Mouse (Mus musculus) testis, adult 2 months (tissue): ENCODE data around the gene Dnah11.

Experiments
- CTCF ChIP-seq: fragments of 200-500 bp; IDR thresholded peaks from 2 replicates; pipeline ENCODE4 v1.5.1; 2012; ENCODE audit warnings: low read depth, mild to moderate bottlenecking, inconsistent platforms, low read length, moderate library complexity; ENCODE audit not compliant: control insufficient read depth, insufficient read depth, insufficient replicate concordance
- POLR2A ChIP-seq: fragments of 200-500 bp; IDR thresholded peaks from 2 replicates; pipeline ENCODE4 v1.6.1; 2012; ENCODE audit warnings: low read depth, mild to moderate bottlenecking, inconsistent platforms, low read length, moderate library complexity; ENCODE audit not compliant: control insufficient read depth

DNA sequence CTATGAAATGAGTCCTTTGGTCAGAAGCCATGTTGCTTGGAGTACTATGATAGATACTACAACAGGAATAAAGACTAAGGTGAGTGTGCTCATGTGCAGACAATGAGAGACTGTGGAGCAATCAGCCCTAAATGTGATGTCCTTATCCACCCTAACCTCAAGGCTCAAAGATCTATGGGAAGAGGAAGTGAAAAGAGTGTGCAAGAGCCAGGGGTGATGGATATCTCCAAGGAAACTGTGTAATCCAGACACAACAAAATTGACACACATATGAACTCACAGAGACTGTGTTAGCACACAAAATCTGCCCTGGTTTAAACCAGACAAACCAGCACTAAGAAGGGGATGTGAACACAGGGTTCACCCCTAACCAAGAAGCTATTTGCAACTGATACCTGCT is 21.2 kb upstream of the Dnah11 start:
- TF ChIP-seq POLR2A = no peak
- no peak for TF ChIP-seq CTCF
